ENCODE assay signal across 9 mouse cellular contexts in genomic region chr19:53841915-53842314, GRCm38 (mm10). TPM values are rescaled to one million over a fixed set of nuclear protein-coding genes. Genes with fewer than 3 reads are reported as not detected.
DNase-seq lines count a peak whose midpoint lies in the region; ATAC-seq and TF ChIP-seq lines count a peak whose summit lies in the region.
"Had no signal": no experiment of that assay in that cellular context is flagged by ENCODE, and none has a peak within 500 bp of the region (broad histone marks: within the 10 kb centered on the region; RNA-seq: fewer than 3 reads in every experiment).

No protein-coding gene starts in this region.

- H3K36me3 ChIP-seq in kidney, postnatal 0 days (ENCODE audit: insufficient read depth, low read length), result no peaks in the 10 kb centered on the region
- H3K36me3 ChIP-seq in kidney, embryonic 14.5 days (ENCODE audit: control insufficient read depth, insufficient read depth, low read length), result no peaks in the 10 kb centered on the region
- H3K36me3 ChIP-seq in ES-Bruce4 (ENCODE audit: control insufficient read depth, insufficient read depth, low read length, poor library complexity, severe bottlenecking), result no peaks in the 10 kb centered on the region
- no peaks in the 10 kb centered on the region for H3K36me3 ChIP-seq in lung, embryonic 14.5 days (ENCODE audit: insufficient read depth)
- H3K36me3 ChIP-seq in testis, adult 2 months (ENCODE audit: control insufficient read depth, insufficient read depth, low read length), result no peaks in the 10 kb centered on the region
- no peaks in the 10 kb centered on the region for H3K36me3 ChIP-seq in hindbrain, embryonic 11.5 days (ENCODE audit: control insufficient read depth, insufficient read depth, low read length)

- H3K4me3 ChIP-seq in kidney, postnatal 0 days (replicated peaks; ENCODE audit: low read depth, low read length), result no peak overlapping the region
- no peak overlapping the region for H3K4me3 ChIP-seq in kidney, embryonic 14.5 days (ENCODE audit: low read length)
- no peak overlapping the region for H3K4me3 ChIP-seq in ES-Bruce4 (ENCODE audit: low read depth, low read length)
- no peak overlapping the region for H3K4me3 ChIP-seq in lung, embryonic 14.5 days (ENCODE audit: low read depth, low read length)
- H3K4me3 ChIP-seq in testis, adult 2 months (ENCODE audit: control insufficient read depth, low read depth, low read length), result no peak overlapping the region
- H3K4me3 ChIP-seq in hindbrain, embryonic 11.5 days (ENCODE audit: low read depth, low read length), result no peak overlapping the region
- H3K4me3 ChIP-seq: myocyte had no signal

- no peak for TF ChIP-seq EP300 in ES-Bruce4 (IDR thresholded peaks at IDR 0.05; ENCODE audit: insufficient read depth, low read depth, low read length)

- H3K27me3 ChIP-seq in kidney, postnatal 0 days (ENCODE audit: insufficient read depth, low read length), result no peaks in the 10 kb centered on the region
- no peaks in the 10 kb centered on the region for H3K27me3 ChIP-seq in kidney, embryonic 14.5 days (ENCODE audit: control insufficient read depth, insufficient read depth, low read length)
- no peaks in the 10 kb centered on the region for H3K27me3 ChIP-seq in ES-Bruce4 (ENCODE audit: control insufficient read depth, insufficient read depth, low read length, poor library complexity, severe bottlenecking)
- no peaks in the 10 kb centered on the region for H3K27me3 ChIP-seq in lung, embryonic 14.5 days (ENCODE audit: insufficient read depth, low read length)
- 0 out of 2 replicates have a peak, but pooled peaks cover 2% of the 10 kb centered on the region for H3K27me3 ChIP-seq in testis, adult 2 months (ENCODE audit: control insufficient read depth, insufficient read depth, low read length)
- no peaks in the 10 kb centered on the region for H3K27me3 ChIP-seq in hindbrain, embryonic 11.5 days (ENCODE audit: control insufficient read depth, insufficient read depth, low read length)

- no peaks in the 10 kb centered on the region for H3K9me3 ChIP-seq in kidney, postnatal 0 days (replicated peaks; ENCODE audit: low read length)
- no peaks in the 10 kb centered on the region for H3K9me3 ChIP-seq in kidney, embryonic 14.5 days (ENCODE audit: control insufficient read depth, low read length)
- no peaks in the 10 kb centered on the region for H3K9me3 ChIP-seq in ES-Bruce4 (replicated peaks; ENCODE audit: control insufficient read depth, insufficient read depth, low read length, poor library complexity, severe bottlenecking)
- H3K9me3 ChIP-seq in lung, embryonic 14.5 days (ENCODE audit: low read depth, low read length), result no peaks in the 10 kb centered on the region
- no peaks in the 10 kb centered on the region for H3K9me3 ChIP-seq in hindbrain, embryonic 11.5 days (ENCODE audit: control insufficient read depth, low read length)

- DNase-seq in kidney, postnatal 0 days (ENCODE audit: low spot score), result no peak
- DNase-seq in brain, adult 2 months (ENCODE audit: low read depth, low spot score), result peak; percentile 49
- DNase-seq in lung, embryonic 14.5 days, result peak; percentile 51
- no peak for DNase-seq in hindbrain, embryonic 11.5 days (ENCODE audit: low spot score)
- no peak for DNase-seq in gastrocnemius, adult 18-20 months (ENCODE audit: low spot score)

- no peak overlapping the region for H3K9ac ChIP-seq in kidney, postnatal 0 days (ENCODE audit: low read depth, low read length)
- H3K9ac ChIP-seq in kidney, embryonic 14.5 days (ENCODE audit: low read depth, low read length), result no peak overlapping the region
- H3K9ac ChIP-seq in ES-Bruce4 (ENCODE audit: low read depth, poor library complexity, severe bottlenecking), result no peak overlapping the region
- H3K9ac ChIP-seq in lung, embryonic 14.5 days, result no peak overlapping the region
- no peak overlapping the region for H3K9ac ChIP-seq in hindbrain, embryonic 11.5 days (ENCODE audit: low read depth, low read length)

- no peak overlapping the region for H3K27ac ChIP-seq in kidney, postnatal 0 days
- no peak overlapping the region for H3K27ac ChIP-seq in kidney, embryonic 14.5 days (ENCODE audit: low read depth, low read length)
- H3K27ac ChIP-seq in ES-Bruce4 (ENCODE audit: insufficient read depth, low read length), result no peak overlapping the region
- no peak overlapping the region for H3K27ac ChIP-seq in lung, embryonic 14.5 days (ENCODE audit: low read depth)
- H3K27ac ChIP-seq in testis, adult 2 months (ENCODE audit: control insufficient read depth, insufficient read depth, low read depth, low read length), result no peak overlapping the region
- H3K27ac ChIP-seq in hindbrain, embryonic 11.5 days (ENCODE audit: low read depth, low read length), result no peak overlapping the region

- TF ChIP-seq CTCF in kidney, postnatal 0 days (IDR thresholded peaks at IDR 0.05; ENCODE audit: low read depth), result peak; percentile 57
- peak; percentile 50 for TF ChIP-seq CTCF in ES-Bruce4 (IDR thresholded peaks at IDR 0.05; ENCODE audit: low read depth, low read length)
- peak; percentile 49 for TF ChIP-seq CTCF in lung, embryonic 14.5 days (IDR thresholded peaks at IDR 0.05; ENCODE audit: low read depth)
- peak; percentile 57; the same call in 1 of the 2 replicates for TF ChIP-seq CTCF in testis, adult 2 months (IDR thresholded peaks at IDR 0.05; ENCODE audit: control insufficient read depth, insufficient read depth, insufficient replicate concordance, low read depth, low read length)

- ATAC-seq in kidney, postnatal 0 days (replicated peaks; ENCODE audit: low FRiP score, low read depth), result no peak
- ATAC-seq in kidney, embryonic 14.5 days (ENCODE audit: low FRiP score, low TSS enrichment), result no peak
- ATAC-seq in lung, embryonic 14.5 days (ENCODE audit: insufficient read depth), result no peak
- no peak for ATAC-seq in hindbrain, embryonic 11.5 days (ENCODE audit: low FRiP score)

- TF ChIP-seq POLR2A in ES-Bruce4 (IDR thresholded peaks at IDR 0.05; ENCODE audit: insufficient read depth, low read length), result no peak
- no peak for TF ChIP-seq POLR2A in testis, adult 2 months (IDR thresholded peaks at IDR 0.05; ENCODE audit: control insufficient read depth, low read depth, low read length)

- no peak overlapping the region for H3K4me2 ChIP-seq in kidney, postnatal 0 days (ENCODE audit: low read length)
- H3K4me2 ChIP-seq in kidney, embryonic 14.5 days (replicated peaks; ENCODE audit: low read depth, low read length), result no peak overlapping the region
- H3K4me2 ChIP-seq in lung, embryonic 14.5 days, result no peak overlapping the region
- H3K4me2 ChIP-seq in hindbrain, embryonic 11.5 days (replicated peaks; ENCODE audit: low read depth, low read length), result no peak overlapping the region

- WGBS in kidney, postnatal 0 days, result 71% methylated on average over 8 of the region's 8 CpGs
- 74% methylated on average over 8 of the region's 8 CpGs for WGBS in kidney, embryonic 14.5 days
- WGBS in lung, embryonic 14.5 days, result 64% methylated on average over 8 of the region's 8 CpGs
- 62% methylated on average over 8 of the region's 8 CpGs for WGBS in hindbrain, embryonic 11.5 days

- H3K4me1 ChIP-seq in kidney, postnatal 0 days (replicated peaks; ENCODE audit: insufficient read depth, low read length), result no peaks in the 10 kb centered on the region
- peaks cover 2% of the 10 kb centered on the region; the same call in 1 of the 2 replicates for H3K4me1 ChIP-seq in kidney, embryonic 14.5 days (ENCODE audit: control insufficient read depth, insufficient read depth, low read length)
- no peaks in the 10 kb centered on the region for H3K4me1 ChIP-seq in ES-Bruce4 (ENCODE audit: control insufficient read depth, insufficient read depth, low read length)
- H3K4me1 ChIP-seq in lung, embryonic 14.5 days (ENCODE audit: insufficient read depth), result no peaks in the 10 kb centered on the region
- peaks cover 11% of the 10 kb centered on the region for H3K4me1 ChIP-seq in testis, adult 2 months (ENCODE audit: control insufficient read depth, insufficient read depth, low read length)
- no peaks in the 10 kb centered on the region for H3K4me1 ChIP-seq in hindbrain, embryonic 11.5 days (replicated peaks; ENCODE audit: control insufficient read depth, insufficient read depth, low read length)

RNA-seq across cellular contexts. Expression of gene Pdcd4, which starts 50.1 kb away (rescaled TPM):
- polyA plus RNA-seq in kidney, postnatal 0 days (2015; fragmentation: Nextera tagmentation; extraction: Ambion mirVana), result 119 and 121 TPM in 2 replicates
- 134 and 136 TPM in 2 replicates for polyA plus RNA-seq in kidney, embryonic 14.5 days (2014; fragmentation: Nextera tagmentation; extraction: Ambion mirVana)
- polyA plus RNA-seq in ES-Bruce4 (2011; ENCODE audit: insufficient read depth, insufficient read length, low read depth, missing spikeins), result 71.8 and 78.8 TPM in 2 replicates
- polyA plus RNA-seq in lung, embryonic 14.5 days (2014; fragmentation: Nextera tagmentation; extraction: Ambion mirVana), result 101 and 104 TPM in 2 replicates
- 37.1 and 46.6 TPM in 2 replicates for polyA plus RNA-seq in testis, adult 2 months (2012; rRNA removed)
- 66.9 and 82.4 TPM in 2 replicates for polyA plus RNA-seq in hindbrain, embryonic 11.5 days (2014; fragmentation: Nextera tagmentation; extraction: Ambion mirVana)
- total RNA-seq in gastrocnemius, adult 18-20 months (2021), result 10 to 100 TPM; 16.4 to 16.5 TPM

Comparison
In these comparisons a context has a peak if more than half of its experiments do, and no peak if none do; other contexts are left out.
1. DNase-seq: peak in brain, adult 2 months (single experiment) and lung, embryonic 14.5 days (single experiment); none in kidney, postnatal 0 days (single experiment), hindbrain, embryonic 11.5 days (single experiment) and gastrocnemius, adult 18-20 months (single experiment).
2. Peak in every context shown above with its lines, with median percentiles within 50 percentile points of each other: CTCF ChIP-seq.